Mouse (Mus musculus) limb, embryonic 10.5 days (tissue): Measurements from ENCODE around the gene Arhgef1. TPM values are rescaled to one million over a fixed set of nuclear protein-coding genes. Genes with fewer than 3 reads are reported as not detected.

Experiments used
- DNase-seq: peaks from one replicate; pipeline ENCODE4 v3.0.0-alpha.2; 2017; ENCODE audit warnings: low spot score
- H3K27ac ChIP-seq: fragments of 300-500 bp; sonication (generic); 2 replicates; pipeline ENCODE4 v1.5.1; 2016; ENCODE audit warnings: mild to moderate bottlenecking
- H3K27me3 ChIP-seq: fragments of 300-500 bp; sonication (generic); 2 replicates; pipeline ENCODE4 v1.6.1; 2016; ENCODE audit warnings: low read depth, mild to moderate bottlenecking; ENCODE audit not compliant: poor library complexity, severe bottlenecking
- H3K36me3 ChIP-seq: fragments of 300-500 bp; sonication (generic); 2 replicates; pipeline ENCODE4 v1.6.1; 2016; ENCODE audit warnings: mild to moderate bottlenecking, moderate library complexity
- H3K4me1 ChIP-seq: fragments of 300-500 bp; sonication (generic); 2 replicates; pipeline ENCODE4 v1.6.1; 2016
- H3K4me3 ChIP-seq: fragments of 300-500 bp; sonication (generic); 2 replicates; pipeline ENCODE4 v1.5.1; 2016; ENCODE audit warnings: mild to moderate bottlenecking, moderate library complexity
- H3K9me3 ChIP-seq: fragments of 300-500 bp; sonication (generic); replicated peaks from 2 replicates; pipeline ENCODE4 v1.6.1; 2016; ENCODE audit warnings: mild to moderate bottlenecking
- WGBS: fragments of 180-500 bp; shearing (Covaris S2); methylation state at CpG from one replicate; pipeline ENCODE4 v1.1.7; 2016; 5-methylcytosine and 5-hydroxymethylcytosine counted together
- polyA plus RNA-seq: library from polyadenylated mRNA; unstranded; fragments of >200 nt; fragmentation: Nextera tagmentation; extraction: Ambion mirVana; gene quantifications from 2 replicates; pipeline ENCODE4 v1.2.1, GENCODE M21; 2016

Gene Arhgef1
- polyA plus RNA-seq, 1 experiment from 2014 or later: 100 TPM

DNA sequence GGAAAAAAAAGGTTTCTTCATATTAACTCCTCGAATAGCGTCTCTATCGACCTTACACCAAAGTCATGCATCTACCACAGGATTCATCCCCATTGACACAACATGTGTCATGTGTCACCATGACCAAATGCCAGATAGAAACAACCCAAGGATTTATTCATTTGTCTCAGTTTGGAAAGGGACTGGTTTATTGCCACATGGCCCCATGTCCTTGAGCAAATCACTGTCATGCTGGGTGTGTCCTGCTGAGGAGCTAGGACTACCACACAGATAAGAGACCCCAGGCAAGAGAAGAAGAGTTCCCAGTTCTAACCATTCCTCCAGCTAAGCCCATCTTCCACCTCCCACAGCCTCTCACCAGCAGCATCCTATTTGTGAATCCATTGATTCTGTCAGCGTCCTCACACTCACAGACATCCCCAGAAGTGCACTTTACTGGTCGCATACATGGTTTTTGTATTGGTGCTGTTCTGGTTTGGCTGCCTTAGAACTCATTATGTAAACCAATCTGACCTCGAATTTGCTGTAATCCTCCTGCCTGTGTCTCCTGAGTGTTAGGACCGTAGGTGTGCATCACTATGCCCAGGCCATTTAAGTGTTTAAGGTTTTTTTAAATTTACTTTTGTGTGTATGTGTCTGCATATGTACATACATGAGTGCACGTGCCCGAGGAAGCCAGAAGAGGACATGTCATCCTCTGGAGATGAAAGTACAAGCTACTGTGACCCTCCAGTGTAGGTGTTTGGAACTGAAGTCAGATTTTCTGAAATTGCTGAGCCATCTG is 20.1 kb upstream of the Arhgef1 start:
- Histone ChIP-seq H3K27ac (no peak overlapping the region), H3K27me3 (no peaks in the 10 kb centered on the region), H3K4me3 (no peak overlapping the region), H3K9me3 (no peaks in the 10 kb centered on the region), H3K36me3 (peaks cover 24% of the 10 kb centered on the region), H3K4me1 (peaks cover 23% of the 10 kb centered on the region)
- no peak for DNase-seq
- WGBS: 94% methylated on average over 9 of the region's 9 CpGs

GRCm38 (mm10) chr7:24883896-24884692 is 18.6 kb upstream of the Arhgef1 start, which contains the start of gene Rps19:
TSS of gene Rps19 (plus strand) at chr7:24884371.
- Histone ChIP-seq H3K4me3 (peak within 1 kb of the TSS; percentile 99), H3K9me3 (no peaks in the 10 kb centered on the region), H3K4me1 (peaks cover 31% of the 10 kb centered on the region), H3K27me3 (no peaks in the 10 kb centered on the region), H3K27ac (peak within 1 kb of the TSS; percentile 99), H3K36me3 (peaks cover 39% of the 10 kb centered on the region)
- WGBS: under 1% methylated on average over 57 of the region's 57 CpGs
- peak; percentile 97 for DNase-seq

DNA sequence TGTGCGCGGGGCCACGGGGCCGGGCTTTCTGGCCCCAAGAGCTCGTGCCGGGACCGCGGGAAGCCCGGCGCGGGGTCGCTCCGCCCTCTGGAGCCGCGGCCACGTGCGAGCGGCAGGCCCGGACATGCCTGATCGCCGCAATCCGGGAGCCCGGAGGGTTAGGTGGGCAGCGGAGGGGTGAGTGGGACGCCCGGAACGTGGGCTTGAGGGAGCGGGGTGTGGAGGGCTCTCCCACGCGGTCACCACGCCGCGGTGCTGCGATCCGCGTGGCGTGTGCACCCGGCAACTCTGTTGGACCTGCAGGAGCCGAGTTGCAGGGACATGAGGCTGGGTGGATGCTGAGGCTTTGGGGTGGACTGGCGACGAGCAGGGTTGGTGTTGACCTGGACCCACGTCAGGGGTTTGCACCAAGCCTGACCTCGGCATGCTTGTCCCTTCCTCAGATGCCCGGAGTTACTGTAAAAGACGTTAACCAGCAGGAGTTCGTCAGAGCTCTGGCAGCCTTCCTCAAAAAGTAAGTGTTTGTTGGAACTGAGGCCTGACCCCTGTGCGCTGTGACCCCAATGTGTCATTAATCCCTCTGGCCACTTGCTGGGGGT is 17.9 kb upstream of the Arhgef1 start:
- H3K4me3 ChIP-seq: peak overlapping the region; percentile 99
- peak overlapping the region; percentile 99 for H3K27ac ChIP-seq
- no peaks in the 10 kb centered on the region for H3K9me3 ChIP-seq
- no peaks in the 10 kb centered on the region for H3K27me3 ChIP-seq
- no peak for DNase-seq
- peaks cover 46% of the 10 kb centered on the region for H3K36me3 ChIP-seq
- peaks cover 31% of the 10 kb centered on the region for H3K4me1 ChIP-seq
- WGBS: under 1% methylated on average over 47 of the region's 47 CpGs

DNA sequence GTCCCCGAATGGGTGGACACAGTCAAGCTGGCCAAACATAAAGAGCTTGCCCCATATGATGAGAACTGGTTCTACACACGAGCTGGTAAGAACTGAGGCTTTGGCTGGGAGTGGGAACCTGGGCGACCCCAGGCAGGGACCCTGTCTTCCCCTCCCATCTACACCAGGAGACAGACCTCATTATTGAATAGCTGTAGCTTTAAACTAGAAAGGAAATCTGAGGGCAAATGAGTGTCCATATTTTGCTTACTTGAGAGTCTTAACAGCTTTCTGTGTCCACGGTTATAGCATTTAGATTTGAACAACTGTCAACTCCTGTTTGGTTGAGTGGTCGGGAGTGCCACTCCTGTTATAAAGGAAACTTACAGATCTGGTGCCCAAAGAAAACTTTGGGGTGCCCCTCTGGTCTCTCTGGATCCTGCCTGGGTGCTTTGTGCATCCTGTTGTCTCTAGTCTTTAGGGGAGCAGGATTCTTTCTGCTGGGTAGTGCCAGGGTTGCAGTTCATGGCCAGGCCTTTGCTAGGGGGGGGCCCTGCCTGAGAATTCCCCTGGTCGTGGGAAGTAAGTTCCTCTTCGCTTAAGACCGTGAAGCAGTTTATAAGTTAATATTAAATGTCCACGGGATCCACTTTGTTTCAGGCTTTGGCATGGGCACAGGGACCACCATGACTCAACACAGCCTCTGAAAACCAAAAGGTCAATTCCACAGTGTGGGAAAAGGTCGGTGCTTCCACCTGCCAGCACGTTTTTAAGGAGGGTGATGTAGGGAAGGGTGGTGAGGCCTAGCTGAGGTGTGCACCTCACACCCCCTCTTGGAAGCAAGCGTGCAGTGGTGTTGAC is 17.0 kb upstream of the Arhgef1 start:
- Histone ChIP-seq H3K4me1 (peaks cover 31% of the 10 kb centered on the region), H3K27ac (peak overlapping the region; percentile 99), H3K4me3 (peak overlapping the region; percentile 99), H3K27me3 (no peaks in the 10 kb centered on the region), H3K36me3 (peaks cover 55% of the 10 kb centered on the region), H3K9me3 (no peaks in the 10 kb centered on the region)
- WGBS: 51% methylated on average over 12 of the region's 12 CpGs
- DNase-seq: no peak

- peak overlapping the region; percentile 99 for H3K27ac ChIP-seq
- 84% methylated on average over 4 of the region's 4 CpGs for WGBS
- peaks cover 60% of the 10 kb centered on the region for H3K36me3 ChIP-seq
- H3K27me3 ChIP-seq: no peaks in the 10 kb centered on the region
- peak overlapping the region; percentile 99 for H3K4me3 ChIP-seq
- no peak for DNase-seq
- peaks cover 31% of the 10 kb centered on the region for H3K4me1 ChIP-seq
- H3K9me3 ChIP-seq: no peaks in the 10 kb centered on the region
Measured at GRCm38 (mm10) chr7:24886308-24886633, 16.4 kb upstream of the Arhgef1 start.

DNA sequence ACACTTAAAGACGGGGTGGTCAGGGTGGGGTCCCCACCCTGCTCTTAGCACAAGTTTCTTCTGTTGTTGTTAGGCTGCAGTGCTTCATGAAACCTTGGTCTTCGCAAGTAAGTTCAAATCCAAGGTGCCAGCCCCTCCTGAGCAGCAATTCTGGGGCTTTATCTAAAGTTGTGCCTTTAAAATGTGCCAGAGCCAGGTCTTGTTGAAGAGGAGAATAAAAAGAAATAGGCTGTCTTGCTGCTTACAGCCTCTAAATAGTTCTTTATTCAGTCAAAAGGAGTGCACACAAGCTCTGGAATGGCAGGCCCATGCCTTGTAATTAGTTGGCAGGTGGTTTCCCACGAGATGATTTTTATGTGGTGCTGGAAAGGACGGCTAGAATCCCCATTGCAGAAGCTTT is 15.6 kb upstream of the Arhgef1 start:
- no peak for DNase-seq
- Histone ChIP-seq H3K36me3 (peaks cover 62% of the 10 kb centered on the region), H3K9me3 (no peaks in the 10 kb centered on the region), H3K27me3 (no peaks in the 10 kb centered on the region), H3K27ac (no peak overlapping the region), H3K4me1 (peaks cover 31% of the 10 kb centered on the region), H3K4me3 (peak overlapping the region; percentile 99; the same call in 1 of the 2 replicates)
- 79% methylated on average over 4 of the region's 4 CpGs for WGBS

- Histone ChIP-seq H3K4me1 (peaks cover 31% of the 10 kb centered on the region), H3K27me3 (no peaks in the 10 kb centered on the region), H3K9me3 (no peaks in the 10 kb centered on the region), H3K36me3 (peaks cover 62% of the 10 kb centered on the region), H3K27ac (no peak overlapping the region), H3K4me3 (no peak overlapping the region)
- WGBS: 83% methylated on average over 6 of the region's 6 CpGs
- no peak for DNase-seq
Measured at GRCm38 (mm10) chr7:24889431-24890220, 13.1 kb upstream of the Arhgef1 start.

DNA sequence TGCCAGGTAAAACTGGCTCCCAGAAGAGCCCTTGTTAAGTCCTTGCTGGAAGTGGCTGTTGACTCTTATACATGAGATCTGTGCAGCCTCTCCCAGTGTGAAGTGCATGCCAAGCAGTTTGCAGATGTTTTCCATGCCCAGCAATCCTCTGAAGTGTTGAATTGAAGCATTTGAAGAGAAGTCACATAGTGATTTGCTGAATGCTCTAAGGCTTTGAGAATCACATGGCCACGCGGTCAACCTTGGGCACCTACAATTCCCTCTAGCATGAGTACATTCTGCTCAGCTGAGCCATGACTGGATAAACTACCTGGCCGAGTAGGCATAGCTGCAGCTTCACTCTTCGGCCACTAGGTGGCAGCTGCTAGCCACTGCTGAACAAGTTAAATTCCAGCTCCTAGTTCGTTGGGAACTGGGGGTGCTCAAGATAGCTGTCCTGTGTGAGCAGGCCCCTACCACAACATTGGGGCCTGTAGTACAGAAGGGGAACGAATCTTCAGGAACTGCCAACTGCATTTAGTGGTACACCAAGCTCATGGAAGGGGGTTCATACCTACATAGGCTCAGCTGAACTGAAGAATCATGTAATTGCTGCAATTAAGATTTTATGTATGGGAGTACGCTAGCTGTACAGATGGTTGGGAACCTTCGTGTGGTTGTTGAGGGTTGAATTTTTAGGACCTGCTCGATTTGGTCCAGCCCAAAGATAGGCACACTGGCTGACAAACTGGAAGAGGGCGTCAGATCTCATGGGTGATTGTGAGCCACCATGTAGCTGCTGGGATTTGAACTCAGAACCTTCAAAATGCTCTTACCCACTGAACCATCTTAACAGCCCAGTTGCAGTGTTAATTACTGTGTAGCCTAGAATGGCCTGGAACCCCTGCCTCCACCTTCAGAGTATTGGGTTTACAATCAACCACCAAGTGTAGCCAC is 12.2 kb upstream of the Arhgef1 start:
- Histone ChIP-seq H3K36me3 (peaks cover 59% of the 10 kb centered on the region), H3K27ac (no peak overlapping the region), H3K9me3 (no peaks in the 10 kb centered on the region), H3K27me3 (no peaks in the 10 kb centered on the region), H3K4me3 (no peak overlapping the region), H3K4me1 (peaks cover 29% of the 10 kb centered on the region)
- peak; percentile 79 for DNase-seq
- 32% methylated on average over 10 of the region's 10 CpGs for WGBS

GRCm38 (mm10) chr7:24891241-24892124 is 11.2 kb upstream of the Arhgef1 start:
- H3K27ac ChIP-seq: no peak overlapping the region
- no peak overlapping the region for H3K4me3 ChIP-seq
- WGBS: 76% methylated on average over 3 of the region's 3 CpGs
- DNase-seq: no peak
- H3K27me3 ChIP-seq: no peaks in the 10 kb centered on the region
- no peaks in the 10 kb centered on the region for H3K9me3 ChIP-seq
- H3K36me3 ChIP-seq: peaks cover 50% of the 10 kb centered on the region
- peaks cover 20% of the 10 kb centered on the region for H3K4me1 ChIP-seq

- Histone ChIP-seq H3K4me1 (peaks cover 14% of the 10 kb centered on the region), H3K9me3 (no peaks in the 10 kb centered on the region), H3K27me3 (no peaks in the 10 kb centered on the region), H3K36me3 (peaks cover 43% of the 10 kb centered on the region), H3K27ac (no peak overlapping the region), H3K4me3 (no peak overlapping the region)
- WGBS: 74% methylated on average over 2 of the region's 2 CpGs
- no peak for DNase-seq
Measured at GRCm38 (mm10) chr7:24892125-24892583, 10.6 kb upstream of the Arhgef1 start.
